Mouse (Mus musculus) bone marrow, adult 2 months (tissue): ENCODE measurements around the gene Abcd3.

Experiments
- CTCF ChIP-seq: fragments of 200-500 bp; IDR thresholded peaks from 2 replicates; pipeline ENCODE4 v1.5.1; 2011; ENCODE audit warnings: low read length, control low read depth; ENCODE audit not compliant: control insufficient read depth, insufficient read depth
- POLR2A ChIP-seq: fragments of 200-500 bp; IDR thresholded peaks from 2 replicates; pipeline ENCODE4 v1.6.1; 2011; ENCODE audit warnings: low read depth, mild to moderate bottlenecking, control low read depth, low read length, borderline replicate concordance; ENCODE audit not compliant: control insufficient read depth

GRCm38 (mm10) chr3:121725651-121726050 lies 89.5 kb downstream of the Abcd3 start:
- no peak for TF ChIP-seq CTCF
- no peak for TF ChIP-seq POLR2A
